Mouse (Mus musculus) monocyte, adult 5-6 weeks (primary cell): ENCODE measurements at regions not wholly inside any gene's neighbourhood (a gene's known extent, or its start where the extent isn't known, plus 50 kb on each side); places are given as distances from the start of the nearest gene placed in this dataset.

Experiments
- ATAC-seq: fragments of 153-309, 156-312 bp; replicated peaks from 2 replicates; pipeline ENCODE4 v1.8.0; 2017; ENCODE audit warnings: mild to moderate bottlenecking; ENCODE audit not compliant: low TSS enrichment, insufficient number of reproducible peaks, severe bottlenecking, poor library complexity, low FRiP score

GRCm38 (mm10) chr14:100619656-100620030 lies 335.2 kb upstream of the Klf12 start:
- no peak for ATAC-seq

GRCm38 (mm10) chr14:100618793-100619655 lies 334.5 kb upstream of the Klf12 start:
- no peak for ATAC-seq

GRCm38 (mm10) chr14:100610017-100610760 lies 325.7 kb upstream of the Klf12 start:
- ATAC-seq: no peak

- no peak for ATAC-seq
Observed at GRCm38 (mm10) chr14:100607109-100607508, 322.6 kb upstream of the Klf12 start.

GRCm38 (mm10) chr14:100600886-100601451 lies 316.5 kb upstream of the Klf12 start:
- ATAC-seq: no peak

GRCm38 (mm10) chr14:100570026-100570425 lies 285.5 kb upstream of the Klf12 start:
- ATAC-seq: no peak

- ATAC-seq: no peak
Observed at GRCm38 (mm10) chr14:100561884-100562283, 277.4 kb upstream of the Klf12 start.

GRCm38 (mm10) chr14:100558378-100558777 lies 273.9 kb upstream of the Klf12 start:
- ATAC-seq: no peak

GRCm38 (mm10) chr14:100552466-100552865 lies 268.0 kb upstream of the Klf12 start:
- ATAC-seq: no peak

GRCm38 (mm10) chr14:100550266-100550665 lies 265.8 kb upstream of the Klf12 start:
- no peak for ATAC-seq

- no peak for ATAC-seq
Observed at GRCm38 (mm10) chr14:100530217-100530616, 245.7 kb upstream of the Klf12 start.

- ATAC-seq: no peak
Observed at GRCm38 (mm10) chr14:100529758-100530157, 245.3 kb upstream of the Klf12 start.

GRCm38 (mm10) chr14:100509396-100509795 lies 224.9 kb upstream of the Klf12 start:
- no peak for ATAC-seq

- ATAC-seq: no peak
Observed at GRCm38 (mm10) chr14:100508087-100508486, 223.6 kb upstream of the Klf12 start.

GRCm38 (mm10) chr14:100507616-100508015 lies 223.1 kb upstream of the Klf12 start:
- ATAC-seq: no peak

- no peak for ATAC-seq
Observed at GRCm38 (mm10) chr14:100488837-100489236, 204.4 kb upstream of the Klf12 start.

- ATAC-seq: no peak
Observed at GRCm38 (mm10) chr14:100485489-100485888, 201.0 kb upstream of the Klf12 start.

GRCm38 (mm10) chr14:100484101-100484500 lies 199.6 kb upstream of the Klf12 start:
- no peak for ATAC-seq

- no peak for ATAC-seq
Observed at GRCm38 (mm10) chr14:100477595-100478380, 193.3 kb upstream of the Klf12 start.
